Mouse (Mus musculus) urinary bladder, postnatal 10 days (tissue): ENCODE data around the gene Clta.

Experiments
- DNase-seq: peaks from one replicate; pipeline ENCODE4 v3.0.0; 2022; ENCODE audit warnings: low spot score

Clta gene

DNA sequence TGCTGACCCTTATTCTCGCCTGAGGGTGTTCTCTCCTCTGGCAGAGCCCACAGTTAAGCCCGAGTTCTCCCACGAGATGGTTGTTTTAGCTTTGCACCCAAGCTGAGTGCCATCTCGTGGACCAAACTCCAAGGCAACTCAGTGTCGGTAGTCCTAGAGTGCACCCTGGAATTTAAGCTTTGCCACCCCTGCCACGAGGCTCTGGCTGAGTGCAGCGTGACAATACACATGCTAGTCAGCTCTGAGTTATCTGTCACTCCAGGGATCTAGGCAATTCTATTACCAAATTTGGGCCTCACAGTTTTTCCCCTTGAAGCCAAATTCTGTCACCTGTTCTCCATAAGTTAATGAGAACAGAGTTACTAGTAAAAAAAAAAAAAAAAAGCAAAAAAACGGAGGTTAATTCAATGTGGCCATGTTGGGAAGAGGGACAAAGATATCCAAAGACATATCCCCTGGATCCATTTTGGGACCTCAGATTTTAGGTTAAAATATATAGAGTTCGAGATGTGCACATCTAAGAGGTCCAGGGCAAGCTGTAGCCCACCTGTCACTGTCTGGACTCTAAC lies 68.7 kb downstream of the Clta start:
- no peak for DNase-seq

DNA sequence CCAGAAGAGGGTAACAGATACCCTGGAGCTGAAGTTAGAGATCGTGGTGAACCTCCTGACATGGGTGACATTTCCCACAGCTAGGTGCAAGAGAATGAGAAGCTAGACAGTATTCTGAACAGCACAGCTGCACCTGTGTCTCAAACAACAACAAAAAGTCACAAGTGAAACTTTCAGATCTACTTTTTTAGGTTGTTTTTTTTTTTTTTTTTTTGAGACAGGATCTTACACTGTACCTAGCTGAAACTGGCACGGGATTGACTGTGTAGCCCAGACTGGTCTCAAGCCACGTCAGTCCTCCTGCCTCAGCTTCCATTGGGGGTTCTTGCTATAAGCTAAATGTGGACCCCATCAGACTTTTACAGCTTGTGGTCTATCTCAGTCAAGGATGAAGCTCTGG lies 69.5 kb downstream of the Clta start:
- DNase-seq, result no peak

DNA sequence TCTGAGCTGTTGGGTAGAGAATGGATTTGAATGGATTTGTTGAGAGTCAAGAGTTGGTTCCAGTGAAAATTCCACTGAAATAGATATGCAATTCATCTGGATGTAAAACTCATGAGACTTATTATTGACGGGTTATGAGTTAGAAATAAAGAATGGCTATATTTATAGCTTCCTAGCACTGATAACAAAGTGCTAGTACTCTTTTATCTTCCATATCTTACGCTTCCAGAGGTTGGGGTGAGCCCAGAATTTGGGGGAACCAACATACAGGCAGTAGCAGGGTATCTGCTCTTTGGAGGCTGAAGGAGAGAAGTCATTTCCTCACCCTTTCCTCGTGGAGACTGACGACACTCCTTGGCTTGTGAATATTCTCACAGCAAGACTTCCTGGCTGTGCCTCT lies 70.2 kb downstream of the Clta start:
- no peak for DNase-seq

DNA sequence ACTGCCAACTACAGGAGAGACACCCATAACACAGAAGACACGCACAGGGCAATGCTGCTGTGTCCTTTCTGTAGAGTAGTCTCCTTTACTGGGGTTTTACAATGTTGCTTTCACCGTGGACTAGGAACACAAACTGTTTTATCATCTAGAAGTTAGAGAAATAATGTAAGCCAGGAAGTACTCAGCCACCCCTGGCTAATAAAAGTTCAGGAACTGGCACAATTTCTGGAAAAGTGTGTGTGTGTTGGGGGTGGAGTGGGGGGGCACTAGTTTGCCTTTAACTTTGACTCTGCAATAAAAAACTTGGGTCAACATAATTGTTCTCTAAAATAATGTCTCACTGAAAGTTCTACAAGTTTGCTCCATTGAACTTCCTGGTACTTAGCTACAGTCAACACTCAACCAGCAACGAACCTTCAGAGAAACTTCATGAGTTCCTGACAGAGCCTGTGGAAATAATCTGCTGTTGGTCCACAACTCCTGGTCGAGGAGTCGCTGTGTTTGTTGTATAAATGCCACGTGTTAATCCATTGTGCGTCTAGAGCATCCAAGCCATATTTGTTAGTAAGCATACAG lies 74.2 kb downstream of the Clta start:
- no peak for DNase-seq
